Mouse (Mus musculus) heart, adult 2 months (tissue): ENCODE data around the gene Zfp59.
"Not testable (repeated sequence)": the region's sequence is repeated elsewhere in the genome, so short reads cannot be mapped to it uniquely, and the experiment has no call there.

Experiments
- CTCF ChIP-seq: fragments of 200-600 bp; IDR thresholded peaks from 2 replicates; pipeline ENCODE4 v1.8.1; 2022; ENCODE audit warnings: antibody characterized with exemption, mild to moderate bottlenecking, moderate library complexity
- EP300 ChIP-seq: fragments of 200-500 bp; IDR thresholded peaks from 2 replicates; pipeline ENCODE4 v1.6.1; 2011; ENCODE audit warnings: low read depth, low read length, control low read depth; ENCODE audit not compliant: insufficient read depth

- TF ChIP-seq CTCF, EP300: not testable (repeated sequence)
Measured at GRCm38 (mm10) chr7:27806896-27807295, 31.5 kb upstream of the Zfp59 start, which contains the start of gene Zfp626.
